Mouse (Mus musculus) adrenal gland, postnatal 14 days (tissue): ENCODE results near the gene Sf3a2. TPM values are rescaled to one million over a fixed set of nuclear protein-coding genes. Genes with fewer than 3 reads are reported as not detected.
A peak's percentile ranks its signal among the peaks of the same experiment; 100 is the strongest.

Experiments
- DNase-seq: peaks from one replicate; pipeline ENCODE4 v3.0.0; 2021; ENCODE audit warnings: mixed read lengths
- microRNA-seq, 2 experiments: library from miRNA; unstranded; fragments of <30 nt; microRNA quantifications; one replicate each; pipeline ENCODE4 v1.2.0; 2021
- total RNA-seq: library from RNA; stranded (reverse); gene quantifications from 2 replicates; pipeline ENCODE4 v1.2.3, GENCODE M21; 2021

Sf3a2 gene
- total RNA-seq, 1 experiment from 2014 or later, result 47.6 TPM

DNA sequence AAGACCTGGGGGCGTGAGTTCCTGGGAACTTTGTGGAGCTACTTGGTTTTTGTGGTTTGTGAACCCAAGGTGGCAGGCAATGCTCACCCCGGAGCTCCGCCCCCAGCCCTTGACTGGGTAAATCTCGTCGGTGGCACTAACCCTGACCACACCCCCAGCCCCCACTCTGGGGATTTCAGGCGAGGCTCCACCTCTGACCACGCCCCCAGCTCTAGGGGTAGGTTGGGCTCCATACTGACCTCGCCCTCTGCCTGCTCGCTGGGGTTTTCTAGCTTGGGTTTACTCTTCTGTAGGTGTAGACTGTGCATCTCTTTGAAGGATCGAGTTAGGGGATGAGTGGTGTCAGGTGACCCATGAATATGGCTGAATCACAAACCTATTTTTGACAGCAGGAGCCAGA is 50.6 kb downstream of the Sf3a2 start:
- DNase-seq, result peak; percentile 79

Small RNA genes lying within 50 kb of the gene (microRNA-seq; reads per million reads assigned to microRNA genes)
- 1.3 to 2.3 reads per million in 2 experiments for gene Mir1982

Other genes with a start within 250 kb of the Sf3a2 start
- 40.9 and 46.4 TPM in 2 replicates for gene Rexo1, start 236.6 kb upstream of the Sf3a2 start, total RNA-seq
- gene Klf16, start 220.9 kb upstream of the Sf3a2 start, total RNA-seq, result 10.1 and 11.6 TPM in 2 replicates
- 97.7 and 98.7 TPM in 2 replicates for gene Abhd17a, start 207.9 kb upstream of the Sf3a2 start, total RNA-seq
- gene Scamp4, start 195.3 kb upstream of the Sf3a2 start, total RNA-seq, result 44.2 and 50.5 TPM in 2 replicates
- 3.1 and 4.9 TPM in 2 replicates for gene Adat3, start 195.3 kb upstream of the Sf3a2 start, total RNA-seq
- 1.6 and 2.5 TPM in 2 replicates for gene Gm49322, start 192.2 kb upstream of the Sf3a2 start, total RNA-seq
- 105 and 108 TPM in 2 replicates for gene Csnk1g2, start 175.4 kb upstream of the Sf3a2 start, total RNA-seq
- gene Btbd2, start 141.1 kb upstream of the Sf3a2 start, total RNA-seq, result 53.5 and 58.0 TPM in 2 replicates
- 224 and 226 TPM in 2 replicates for gene Mknk2, start 120.1 kb upstream of the Sf3a2 start, total RNA-seq
- 12.8 and 24.1 TPM in 2 replicates for gene Mob3a, start 96.2 kb upstream of the Sf3a2 start, total RNA-seq
- 12.1 and 12.6 TPM in 2 replicates for gene Izumo4, start 96.0 kb upstream of the Sf3a2 start, total RNA-seq
- 80.3 and 85.6 TPM in 2 replicates for gene Ap3d1, start 55.9 kb upstream of the Sf3a2 start, total RNA-seq
- 82.3 and 90.7 TPM in 2 replicates for gene Dot1l, start 43.0 kb upstream of the Sf3a2 start, total RNA-seq
- 59.5 and 71.1 TPM in 2 replicates for gene Plekhj1, start 428 bp downstream of the Sf3a2 start, total RNA-seq
- 0.74 and 0.94 TPM in 2 replicates for gene Amh, start 7.0 kb downstream of the Sf3a2 start, total RNA-seq
- 2.8 and 3.1 TPM in 2 replicates for gene Jsrp1, start 15.3 kb downstream of the Sf3a2 start, total RNA-seq
- gene Oaz1, start 28.5 kb downstream of the Sf3a2 start, total RNA-seq, result 734 and 741 TPM in 2 replicates
- gene Lingo3, start 45.8 kb downstream of the Sf3a2 start, total RNA-seq, result 1.0 and 1.2 TPM in 2 replicates
- gene Lsm7, start 57.0 kb downstream of the Sf3a2 start, total RNA-seq, result 35.1 and 43.3 TPM in 2 replicates
- gene Sppl2b, start 57.1 kb downstream of the Sf3a2 start, total RNA-seq, result 30.5 and 33.0 TPM in 2 replicates
- gene Tmprss9, start 73.7 kb downstream of the Sf3a2 start, total RNA-seq, result 0.11 TPM in 1 of 2 replicates, not detected in the other
- gene Timm13, start 102.8 kb downstream of the Sf3a2 start, total RNA-seq, result 252 and 257 TPM in 2 replicates
- 14.9 and 15.8 TPM in 2 replicates for gene Lmnb2, start 120.0 kb downstream of the Sf3a2 start, total RNA-seq
- 29.8 and 91.3 TPM in 2 replicates for gene Gadd45b, start 131.9 kb downstream of the Sf3a2 start, total RNA-seq
- gene Gng7, start 216.7 kb downstream of the Sf3a2 start, total RNA-seq, result 5.9 and 6.2 TPM in 2 replicates
- 2.1 and 2.3 TPM in 2 replicates for gene Diras1, start 227.5 kb downstream of the Sf3a2 start, total RNA-seq
- gene Slc39a3, start 239.2 kb downstream of the Sf3a2 start, total RNA-seq, result 30.3 and 30.5 TPM in 2 replicates